Mouse (Mus musculus) midbrain, embryonic 13.5 days (tissue): ENCODE measurements around the gene Sult2a1. TPM values are rescaled to one million over a fixed set of nuclear protein-coding genes. Genes with fewer than 3 reads are reported as not detected.
"Not testable (repeated sequence)": the region's sequence is repeated elsewhere in the genome, so short reads cannot be mapped to it uniquely, and the experiment has no call there.

ENCODE experiments used
- ATAC-seq: fragments of 200-750 bp; cut with Nextera tagmentation; 2 replicates; pipeline ENCODE4 v1.8.0; 2017; ENCODE audit warnings: mild to moderate bottlenecking, moderate TSS enrichment, moderate library complexity
- H3K27ac ChIP-seq: fragments of 300-500 bp; sonication (generic); 2 replicates; pipeline ENCODE4 v1.5.1; 2015; ENCODE audit warnings: inconsistent platforms, mild to moderate bottlenecking, moderate library complexity
- H3K27me3 ChIP-seq: fragments of 300-500 bp; sonication (generic); 2 replicates; pipeline ENCODE4 v1.6.1; 2015; ENCODE audit warnings: mild to moderate bottlenecking, inconsistent platforms
- H3K36me3 ChIP-seq: fragments of 300-500 bp; sonication (generic); 2 replicates; pipeline ENCODE4 v1.6.1; 2015; ENCODE audit warnings: mild to moderate bottlenecking, inconsistent platforms
- H3K4me1 ChIP-seq: fragments of 300-500 bp; sonication (generic); replicated peaks from 2 replicates; pipeline ENCODE4 v1.6.1; 2015; ENCODE audit warnings: inconsistent platforms
- H3K4me2 ChIP-seq: fragments of 300-500 bp; sonication (generic); replicated peaks from 2 replicates; pipeline ENCODE4 v1.6.1; 2015; ENCODE audit warnings: moderate library complexity, mild to moderate bottlenecking, inconsistent platforms
- H3K4me3 ChIP-seq: fragments of 300-500 bp; sonication (generic); replicated peaks from 2 replicates; pipeline ENCODE4 v1.5.1; 2015; ENCODE audit warnings: mild to moderate bottlenecking, inconsistent platforms
- H3K9ac ChIP-seq: fragments of 300-500 bp; sonication (generic); replicated peaks from 2 replicates; pipeline ENCODE4 v1.6.1; 2015; ENCODE audit warnings: mild to moderate bottlenecking, inconsistent platforms
- H3K9me3 ChIP-seq: fragments of 300-500 bp; sonication (generic); 2 replicates; pipeline ENCODE4 v1.6.1; 2016; ENCODE audit warnings: mild to moderate bottlenecking, inconsistent platforms
- WGBS: fragments of 180-500 bp; shearing (Covaris S2); methylation state at CpG from one replicate; pipeline ENCODE4 v1.1.7; 2015; 5-methylcytosine and 5-hydroxymethylcytosine counted together
- polyA plus RNA-seq: library from polyadenylated mRNA; unstranded; fragments of >200 nt; fragmentation: Nextera tagmentation; extraction: Ambion mirVana; gene quantifications from 2 replicates; pipeline ENCODE4 v1.2.1, GENCODE M21; 2015

The Sult2a1 gene
- not detected in 2 replicates for polyA plus RNA-seq

GRCm38 (mm10) chr7:13837309-13837708 is at the start of gene Sult2a1:
Sult2a1 (minus strand) TSS chr7:13837409.
- not testable (repeated sequence) for ATAC-seq, H3K27me3 ChIP-seq, H3K4me3 ChIP-seq, H3K4me2 ChIP-seq, H3K4me1 ChIP-seq, H3K36me3 ChIP-seq, H3K9me3 ChIP-seq, H3K9ac ChIP-seq, H3K27ac ChIP-seq
- WGBS = 88% methylated on average over 1 of the region's 2 CpGs

- no peak overlapping the region for H3K27ac ChIP-seq
Observed at GRCm38 (mm10) chr7:13813913-13814312, 23.3 kb downstream of the Sult2a1 start.

More at GRCm38 (mm10) chr7:13813913-13814312, 23.3 kb downstream of the Sult2a1 start:
- Histone ChIP-seq H3K36me3 (no peaks in the 10 kb centered on the region), H3K27me3 (no peaks in the 10 kb centered on the region), H3K9me3 (peaks cover 26% of the 10 kb centered on the region), H3K9ac (no peak overlapping the region), H3K4me2 (no peak overlapping the region), H3K4me3 (no peak overlapping the region), H3K4me1 (no peaks in the 10 kb centered on the region)
- WGBS = 93% methylated on average over 1 of the region's 1 CpGs
- no peak for ATAC-seq

Other genes starting within 250 kb of the Sult2a1 start
- gene Sult2a5, start 213.4 kb downstream of the Sult2a1 start, polyA plus RNA-seq = not detected in 2 replicates
- not detected in 2 replicates for gene Sult2a2, start 103.9 kb downstream of the Sult2a1 start, polyA plus RNA-seq
- not detected in 2 replicates for gene Sult2a4, start 152.2 kb upstream of the Sult2a1 start, polyA plus RNA-seq